Mouse (Mus musculus): ENCODE measurements around the gene Rag2. TPM values are rescaled to one million over a fixed set of nuclear protein-coding genes. Genes with fewer than 3 reads are reported as not detected.

Rag2 gene
- total RNA-seq, 2 experiments from 2014 or later = 0.83 to 1.7 TPM

DNA sequence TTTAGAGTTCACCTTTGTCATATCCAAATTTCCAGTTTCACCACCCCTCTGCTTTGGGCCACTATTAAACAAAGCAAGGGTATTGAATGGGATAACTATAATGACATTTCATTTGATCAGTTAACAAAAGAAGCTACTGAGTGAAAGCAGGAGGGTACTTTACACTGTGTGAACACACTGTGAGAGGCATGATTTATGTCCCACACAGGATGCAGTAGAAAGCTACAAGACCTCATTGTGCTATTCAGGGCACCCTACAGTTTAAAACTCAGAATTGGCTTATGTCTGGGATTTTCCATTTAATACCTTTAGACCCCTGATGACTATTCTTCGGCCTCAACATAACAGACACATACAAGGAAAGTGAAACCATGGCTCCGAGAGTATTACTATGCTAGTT, 1.5 kb upstream of the Rag2 start:
- ATAC-seq (replicated peaks; ENCODE audit: poor library complexity) = no peak

DNA sequence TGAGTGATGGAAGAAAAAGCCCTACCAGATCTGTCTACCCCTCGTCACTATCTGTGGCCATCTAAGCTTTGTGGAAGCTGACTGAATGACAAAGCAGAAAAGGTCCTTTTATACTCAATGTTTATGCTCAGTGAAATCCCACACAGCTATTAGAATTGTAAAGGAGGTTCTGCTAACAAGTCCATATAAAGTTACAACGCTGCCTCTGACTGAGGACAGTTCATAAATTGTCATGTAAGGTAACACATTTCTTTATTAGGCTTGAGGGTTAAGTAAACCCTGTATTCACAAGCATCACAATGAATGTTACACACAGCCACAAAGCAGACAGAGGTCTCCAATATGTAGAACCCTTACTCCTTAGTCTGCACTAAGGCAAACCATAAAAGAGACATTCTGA, 507 bp upstream of the Rag2 start:
- no peak for ATAC-seq (replicated peaks; ENCODE audit: poor library complexity)

GRCm38 (mm10) chr2:101627227-101627626, 2.7 kb downstream of the Rag2 start:
- no peak for ATAC-seq (replicated peaks; ENCODE audit: poor library complexity)

DNA sequence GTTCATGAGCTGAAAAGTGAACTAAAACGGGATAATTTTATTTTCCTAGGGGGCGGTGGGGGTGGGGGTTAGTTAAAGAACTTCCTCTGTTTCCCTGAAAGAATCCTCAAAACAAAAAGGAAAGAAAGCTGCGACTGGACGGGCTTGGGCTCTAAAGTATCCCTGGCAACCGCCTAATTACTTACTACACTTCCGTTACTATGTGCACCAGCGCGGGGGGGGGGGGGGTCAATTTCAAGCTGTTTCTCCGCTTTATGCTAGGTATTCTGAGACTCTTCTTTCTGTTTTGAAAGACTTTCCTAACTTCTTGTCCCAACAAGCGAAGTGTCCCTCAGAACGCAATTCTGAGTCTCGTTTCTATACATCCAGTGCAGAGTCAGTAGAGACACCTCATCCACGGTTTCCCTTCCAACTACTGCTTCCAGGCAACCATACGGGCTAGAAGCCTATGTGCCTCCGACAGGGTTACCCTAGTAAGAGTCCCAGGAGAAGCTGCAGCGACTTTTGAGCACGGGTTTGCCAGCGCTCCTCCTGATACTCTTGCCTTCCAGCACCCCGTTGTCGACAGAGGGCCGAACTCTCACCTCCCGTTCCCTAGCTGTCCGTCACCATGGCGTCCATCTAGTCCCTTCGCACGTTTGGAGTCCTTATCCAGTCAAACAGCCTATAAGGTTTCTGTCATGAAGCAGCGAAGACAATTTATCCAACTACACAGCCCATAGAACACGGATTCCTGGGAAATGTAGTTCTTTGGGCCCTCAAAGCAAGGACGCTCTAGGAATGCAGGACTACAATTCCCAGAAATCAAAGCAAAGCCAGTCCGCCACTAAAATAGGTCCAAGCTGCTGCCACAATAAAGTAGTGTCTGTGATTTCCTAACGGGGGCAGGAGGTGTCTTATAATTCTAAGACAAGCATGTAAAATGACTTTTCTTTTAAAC, 4.0 kb downstream of the Rag2 start:
- ATAC-seq (replicated peaks; ENCODE audit: poor library complexity) = peak; percentile 92

DNA sequence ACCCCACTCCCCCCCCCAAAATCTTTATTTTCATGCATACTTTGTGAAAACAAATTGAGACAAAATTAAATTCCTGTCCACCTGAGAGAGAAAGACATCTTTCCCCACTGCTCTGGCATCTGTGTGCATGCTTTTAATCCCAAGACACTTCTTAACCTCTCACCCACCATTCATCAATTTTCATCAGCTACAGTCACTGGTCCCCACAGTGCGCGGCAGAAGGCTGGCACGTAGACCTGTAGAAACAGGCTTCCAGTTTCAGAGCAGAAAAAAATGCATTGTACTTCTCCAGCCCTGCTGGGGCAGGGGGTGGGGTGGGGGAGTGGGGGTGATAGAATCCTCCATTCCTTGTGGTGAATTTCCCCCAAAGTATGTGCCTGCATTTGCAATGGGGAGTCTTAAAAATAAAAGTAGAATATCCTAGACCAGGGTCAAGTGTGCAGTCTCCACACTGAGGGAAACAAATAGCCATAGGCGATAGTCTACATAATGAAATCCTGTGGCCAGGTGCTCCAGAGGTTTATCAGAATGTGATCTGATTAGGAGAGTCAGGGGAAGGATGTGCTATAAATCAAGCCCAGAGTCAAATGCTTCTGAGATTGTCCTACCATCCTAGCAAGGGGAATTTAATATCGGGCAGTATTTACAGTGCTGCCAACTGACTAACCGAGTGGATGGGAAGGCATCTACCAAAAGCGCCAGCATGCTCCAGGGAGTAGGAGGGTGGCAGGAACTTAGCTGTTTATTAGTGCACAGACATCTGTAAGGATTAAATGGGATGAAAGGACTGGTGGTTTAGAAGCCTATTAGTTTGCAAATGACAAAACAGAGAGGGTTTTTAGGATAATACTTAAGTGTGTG, 14.7 kb downstream of the Rag2 start:
- ATAC-seq (replicated peaks; ENCODE audit: poor library complexity) = no peak

- no peak for ATAC-seq (replicated peaks; ENCODE audit: poor library complexity)
Observed at GRCm38 (mm10) chr2:101639840-101640350, 15.4 kb downstream of the Rag2 start.

DNA sequence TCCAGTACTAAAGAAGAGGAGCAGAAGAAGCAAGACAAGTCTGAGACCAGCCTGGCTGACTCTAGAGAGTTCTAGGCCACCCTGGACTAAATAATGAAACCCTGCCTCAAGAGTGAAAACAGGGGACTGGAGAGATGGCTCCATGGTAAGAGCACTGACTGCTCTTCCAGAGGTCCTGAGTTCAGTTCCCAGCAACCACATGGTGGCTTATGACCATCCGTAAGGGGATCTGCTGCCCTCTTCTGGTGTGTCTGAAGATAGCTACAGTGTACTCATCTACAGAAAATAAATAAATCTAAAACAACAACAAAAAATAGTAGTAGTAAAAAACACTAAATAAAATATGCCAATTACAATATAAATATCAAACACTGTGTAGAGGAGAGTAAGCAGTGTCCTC, 21.3 kb downstream of the Rag2 start:
- ATAC-seq (replicated peaks; ENCODE audit: poor library complexity) = no peak

DNA sequence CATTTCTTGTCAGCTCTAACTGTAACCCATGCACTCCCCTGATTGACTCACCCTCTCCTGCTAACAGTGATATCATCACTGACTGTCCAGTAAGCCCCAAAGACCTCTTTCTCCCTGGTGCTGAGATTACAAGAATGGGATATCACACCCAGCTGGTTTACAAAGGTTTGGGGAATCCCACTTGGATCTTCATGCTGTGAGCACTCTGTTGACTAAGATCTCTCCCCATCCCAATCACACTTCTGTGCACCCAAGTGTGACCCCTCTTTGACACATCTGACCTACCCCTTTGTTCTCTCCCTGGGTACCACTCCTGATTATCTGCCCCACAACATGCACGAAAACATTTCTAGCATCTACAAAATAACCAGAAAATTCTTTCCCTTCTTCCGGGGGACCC, 23.8 kb downstream of the Rag2 start:
- ATAC-seq (replicated peaks; ENCODE audit: poor library complexity) = no peak

GRCm38 (mm10) chr2:101649114-101649671, 24.7 kb downstream of the Rag2 start, which contains the start of the genes Rag1 and B230118H07Rik:
Gene Rag1 (minus strand): TSS chr2:101649501.
Gene B230118H07Rik (minus strand): TSS chr2:101649532.
- peak; percentile 57 for ATAC-seq (replicated peaks; ENCODE audit: poor library complexity)

GRCm38 (mm10) chr2:101650446-101650845, 25.9 kb downstream of the Rag2 start:
- ATAC-seq (replicated peaks; ENCODE audit: poor library complexity) = no peak

- peak; percentile 52 for ATAC-seq (replicated peaks; ENCODE audit: poor library complexity)
Observed at GRCm38 (mm10) chr2:101652204-101652920, 27.8 kb downstream of the Rag2 start.

- peak; percentile 71 for ATAC-seq (replicated peaks; ENCODE audit: poor library complexity)
Observed at GRCm38 (mm10) chr2:101652921-101653597, 28.5 kb downstream of the Rag2 start.

DNA sequence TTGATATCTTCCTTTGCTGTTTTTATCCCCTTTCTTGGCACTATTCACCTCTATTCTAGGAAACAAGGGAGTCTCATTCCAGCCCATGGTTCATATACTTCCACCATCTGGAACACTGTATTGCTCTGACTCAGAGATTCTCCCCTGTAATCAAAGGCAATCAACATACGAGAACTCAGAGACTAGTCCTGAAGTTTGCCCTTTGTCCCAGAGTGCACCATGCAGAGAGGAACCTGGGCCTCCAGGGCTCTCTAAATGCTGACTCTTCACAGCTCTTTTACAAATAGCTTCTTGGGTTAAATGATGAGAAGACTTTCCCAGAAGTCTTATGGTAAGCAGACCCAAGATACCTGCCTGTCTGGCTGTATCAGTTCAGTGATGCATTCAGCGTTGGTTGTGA, 36.0 kb downstream of the Rag2 start:
- no peak for ATAC-seq (replicated peaks; ENCODE audit: poor library complexity)

DNA sequence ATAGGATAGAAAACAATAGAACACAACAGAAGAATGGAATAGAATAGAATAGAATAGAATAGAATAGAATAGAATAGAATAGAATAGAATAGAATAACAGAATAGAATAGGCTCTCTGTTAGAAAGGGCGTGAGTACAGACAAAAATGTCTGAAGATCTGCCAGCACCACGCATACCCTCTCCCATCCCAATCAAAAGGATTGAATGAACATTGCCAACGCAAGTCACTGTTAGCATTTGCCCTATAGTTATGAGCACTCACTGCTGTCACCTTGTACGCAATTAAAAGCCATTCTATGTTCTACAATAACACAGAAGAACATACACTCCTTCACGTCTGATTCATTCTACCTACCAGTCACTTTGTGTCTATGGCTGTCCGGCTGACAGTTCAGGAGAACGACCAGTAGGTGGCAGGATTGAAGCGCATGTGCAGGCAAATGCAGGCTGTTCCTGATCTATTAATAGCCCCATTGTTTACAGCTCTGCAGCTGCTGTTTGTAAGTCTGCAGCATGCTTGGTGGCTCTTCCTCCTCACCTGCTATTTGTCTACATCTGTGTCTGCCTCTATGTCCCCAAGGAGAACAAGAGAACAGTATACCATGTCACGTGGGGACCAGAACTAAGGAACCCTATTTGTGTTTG, 40.7 kb downstream of the Rag2 start:
- ATAC-seq (replicated peaks; ENCODE audit: poor library complexity) = peak; percentile 100

GRCm38 (mm10) chr2:101665703-101666092, 41.2 kb downstream of the Rag2 start:
- no peak for ATAC-seq (replicated peaks; ENCODE audit: poor library complexity)

- no peak for ATAC-seq (replicated peaks; ENCODE audit: poor library complexity)
Observed at GRCm38 (mm10) chr2:101668751-101669150, 44.2 kb downstream of the Rag2 start.

GRCm38 (mm10) chr2:101673547-101673946, 49.0 kb downstream of the Rag2 start:
- no peak for ATAC-seq (replicated peaks; ENCODE audit: poor library complexity)

DNA sequence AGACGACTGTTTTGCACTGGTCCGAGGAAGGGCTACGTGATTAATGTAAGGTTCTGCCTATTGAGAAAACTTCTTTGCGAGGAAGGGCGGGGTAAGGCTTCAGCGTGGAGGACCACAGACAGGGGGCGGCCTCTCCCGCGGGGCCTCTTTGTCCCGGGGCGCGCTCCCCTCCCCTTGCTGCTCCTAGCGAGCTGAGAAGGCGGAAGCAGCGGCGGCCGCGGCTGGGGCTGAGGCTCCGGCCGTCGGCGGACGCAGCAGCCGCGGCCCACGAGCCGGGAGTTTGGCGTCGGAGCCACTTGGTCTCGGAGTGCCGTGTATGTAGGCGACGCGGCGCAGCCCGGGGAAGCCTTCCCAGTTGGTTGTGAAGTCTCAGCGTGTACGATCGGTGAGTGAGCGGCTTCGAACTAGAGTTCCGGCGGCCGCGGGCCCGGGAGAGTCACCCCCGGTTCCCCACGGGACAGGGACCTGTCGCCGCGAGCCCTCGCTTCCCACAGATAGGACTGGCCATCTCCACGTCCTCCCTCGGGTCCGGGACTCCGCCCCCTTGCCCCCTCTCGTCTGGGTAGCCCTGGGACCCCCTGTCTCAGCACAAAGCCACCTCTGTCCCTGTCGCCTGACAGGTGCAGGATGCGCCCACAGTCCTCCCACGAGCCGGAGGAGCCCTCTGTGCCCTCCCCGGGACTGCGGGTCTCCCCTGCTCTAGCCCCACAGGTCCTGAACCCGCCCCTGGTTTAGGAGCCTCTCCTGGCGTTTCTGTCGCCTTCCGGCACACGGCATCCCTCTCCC, 53.9 kb downstream of the Rag2 start, which contains the start of gene Traf6:
Gene Traf6 (plus strand): TSS at position 194 of the 786 bp plus-strand sequence.
- ATAC-seq (replicated peaks; ENCODE audit: poor library complexity) = peak; percentile 98

Data from megakaryocyte progenitor cell, adult 5-6 weeks (primary cell).